Mouse (Mus musculus) heart, embryonic 13.5 days (tissue): ENCODE data around the gene Pard3b. TPM values are rescaled to one million over a fixed set of nuclear protein-coding genes. Genes with fewer than 3 reads are reported as not detected.

Source experiments
- ATAC-seq: fragments of 200-750 bp; cut with Nextera tagmentation; 2 replicates; pipeline ENCODE4 v1.8.0; 2017; ENCODE audit warnings: moderate TSS enrichment; ENCODE audit not compliant: insufficient number of reproducible peaks, low FRiP score, low TSS enrichment; ENCODE audit errors: extremely low read depth
- H3K27ac ChIP-seq: fragments of 300-500 bp; sonication (generic); replicated peaks from 2 replicates; pipeline ENCODE4 v1.5.1; 2015; ENCODE audit warnings: moderate library complexity, mild to moderate bottlenecking, inconsistent platforms
- H3K27me3 ChIP-seq: fragments of 300-500 bp; sonication (generic); replicated peaks from 2 replicates; pipeline ENCODE4 v1.6.1; 2015; ENCODE audit warnings: mild to moderate bottlenecking, inconsistent platforms
- H3K36me3 ChIP-seq: fragments of 300-500 bp; sonication (generic); 2 replicates; pipeline ENCODE4 v1.6.1; 2015; ENCODE audit warnings: mild to moderate bottlenecking, inconsistent platforms
- H3K4me1 ChIP-seq: fragments of 300-500 bp; sonication (generic); 2 replicates; pipeline ENCODE4 v1.6.1; 2015; ENCODE audit warnings: inconsistent platforms
- H3K4me2 ChIP-seq: fragments of 300-500 bp; sonication (generic); 2 replicates; pipeline ENCODE4 v1.6.1; 2015; ENCODE audit warnings: inconsistent platforms, mild to moderate bottlenecking, moderate library complexity
- H3K4me3 ChIP-seq: fragments of 300-500 bp; sonication (generic); 2 replicates; pipeline ENCODE4 v1.5.1; 2015; ENCODE audit warnings: moderate library complexity, mild to moderate bottlenecking, inconsistent platforms
- H3K9ac ChIP-seq: fragments of 300-500 bp; sonication (generic); 2 replicates; pipeline ENCODE4 v1.6.1; 2015; ENCODE audit warnings: inconsistent platforms, mild to moderate bottlenecking, moderate library complexity
- H3K9me3 ChIP-seq: fragments of 300-500 bp; sonication (generic); 2 replicates; pipeline ENCODE4 v1.6.1; 2016; ENCODE audit warnings: inconsistent platforms
- WGBS: fragments of 180-500 bp; shearing (Covaris S2); methylation state at CpG from one replicate; pipeline ENCODE4 v1.1.7; 2015; ENCODE audit warnings: mixed read lengths; 5-methylcytosine and 5-hydroxymethylcytosine counted together
- polyA plus RNA-seq: library from polyadenylated mRNA; unstranded; fragments of >200 nt; fragmentation: Nextera tagmentation; extraction: Ambion mirVana; gene quantifications from 2 replicates; pipeline ENCODE4 v1.2.1, GENCODE M21; 2015

Pard3b gene
- polyA plus RNA-seq, 1 experiment from 2014 or later, result 11.8 TPM

DNA sequence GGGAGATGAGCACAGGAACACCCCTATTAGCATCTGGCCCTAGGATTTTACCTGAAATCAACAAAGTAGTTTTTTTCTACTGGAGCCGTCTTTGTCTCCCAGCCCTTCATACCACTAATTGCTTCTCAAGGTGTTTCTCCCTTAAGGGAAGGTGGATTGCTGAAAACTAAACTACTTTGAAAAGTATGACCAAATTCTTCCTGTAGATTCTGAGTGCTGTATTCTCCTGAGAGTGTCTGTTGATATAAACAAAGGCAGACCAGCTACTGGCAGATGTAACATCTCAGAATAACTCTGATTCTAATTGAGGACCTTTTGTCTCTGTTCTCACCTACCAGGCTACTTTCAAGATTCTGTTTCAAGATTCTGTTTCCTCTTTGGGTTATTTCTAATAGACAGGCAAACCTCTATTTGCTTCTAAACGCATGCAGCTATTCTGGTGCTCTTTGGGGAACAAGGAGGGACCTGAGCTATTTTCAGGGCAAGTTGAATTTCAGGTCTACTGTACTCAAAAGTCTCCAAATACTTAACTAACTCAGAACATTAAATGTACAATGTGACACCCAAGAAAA lies 563.1 kb downstream of the Pard3b start:
- H3K4me2 ChIP-seq, result no peak overlapping the region
- 56% methylated on average over 2 of the region's 2 CpGs for WGBS

GRCm38 (mm10) chr1:62213285-62213684 lies 574.7 kb downstream of the Pard3b start:
- no peak for ATAC-seq
- Histone ChIP-seq H3K27ac (no peak overlapping the region), H3K4me1 (0 out of 2 replicates have a peak, but pooled peaks cover 1% of the 10 kb centered on the region), H3K4me2 (no peak overlapping the region), H3K27me3 (no peaks in the 10 kb centered on the region), H3K9ac (no peak overlapping the region), H3K4me3 (no peak overlapping the region), H3K9me3 (no peaks in the 10 kb centered on the region), H3K36me3 (peaks cover 5% of the 10 kb centered on the region)
- WGBS, result 83% methylated on average over 2 of the region's 2 CpGs

More for the DNA sequence above, 563.1 kb downstream of the Pard3b start:
- no peak for ATAC-seq
- H3K27me3 ChIP-seq, result no peaks in the 10 kb centered on the region
- H3K27ac ChIP-seq, result no peak overlapping the region
- H3K9me3 ChIP-seq, result no peaks in the 10 kb centered on the region
- H3K36me3 ChIP-seq, result no peaks in the 10 kb centered on the region
- no peak overlapping the region for H3K9ac ChIP-seq
- peaks cover 3% of the 10 kb centered on the region; the same call in 1 of the 2 replicates for H3K4me1 ChIP-seq
- H3K4me3 ChIP-seq, result no peak overlapping the region

GRCm38 (mm10) chr1:62215842-62216241 lies 577.2 kb downstream of the Pard3b start:
- Histone ChIP-seq H3K9me3 (no peaks in the 10 kb centered on the region), H3K4me3 (no peak overlapping the region), H3K4me2 (no peak overlapping the region), H3K27me3 (no peaks in the 10 kb centered on the region), H3K9ac (no peak overlapping the region), H3K4me1 (0 out of 2 replicates have a peak, but pooled peaks cover 6% of the 10 kb centered on the region), H3K27ac (no peak overlapping the region), H3K36me3 (peaks cover 5% of the 10 kb centered on the region)
- ATAC-seq, result no peak
- WGBS, result 59% methylated on average over 2 of the region's 2 CpGs

GRCm38 (mm10) chr1:62216568-62216967 lies 577.9 kb downstream of the Pard3b start:
- Histone ChIP-seq H3K9me3 (no peaks in the 10 kb centered on the region), H3K4me2 (no peak overlapping the region), H3K9ac (no peak overlapping the region), H3K4me1 (0 out of 2 replicates have a peak, but pooled peaks cover 6% of the 10 kb centered on the region), H3K27me3 (no peaks in the 10 kb centered on the region), H3K36me3 (peaks cover 2% of the 10 kb centered on the region), H3K4me3 (no peak overlapping the region), H3K27ac (no peak overlapping the region)
- no peak for ATAC-seq
- 73% methylated on average over 4 of the region's 4 CpGs for WGBS

DNA sequence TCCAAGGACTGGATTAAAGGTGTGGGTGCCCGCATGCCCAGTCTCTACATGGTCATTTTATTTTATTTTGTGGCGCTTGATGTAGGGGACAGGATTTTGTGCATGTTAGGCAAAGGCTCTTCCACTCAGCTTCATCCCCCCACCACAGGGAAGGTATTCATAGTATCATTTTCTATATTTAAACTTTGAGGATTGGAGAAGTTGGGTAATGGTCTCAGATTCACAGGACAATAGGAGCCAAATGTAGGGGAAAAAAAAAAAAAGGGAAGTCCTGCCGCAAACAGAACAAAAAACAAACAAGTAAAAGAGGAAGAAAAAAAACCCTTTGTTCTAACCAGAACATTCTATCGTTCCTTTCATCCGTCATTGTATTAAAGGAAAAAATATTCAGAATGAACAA lies 590.5 kb downstream of the Pard3b start:
- whole genome bisulfite sequencing, result 77% methylated on average over 5 of the region's 5 CpGs
- Histone ChIP-seq H3K27me3 (no peaks in the 10 kb centered on the region), H3K36me3 (no peaks in the 10 kb centered on the region), H3K4me2 (no peak overlapping the region), H3K4me1 (0 out of 2 replicates have a peak, but pooled peaks cover 6% of the 10 kb centered on the region), H3K9me3 (no peaks in the 10 kb centered on the region), H3K9ac (no peak overlapping the region), H3K4me3 (no peak overlapping the region), H3K27ac (no peak overlapping the region)
- no peak for ATAC-seq

DNA sequence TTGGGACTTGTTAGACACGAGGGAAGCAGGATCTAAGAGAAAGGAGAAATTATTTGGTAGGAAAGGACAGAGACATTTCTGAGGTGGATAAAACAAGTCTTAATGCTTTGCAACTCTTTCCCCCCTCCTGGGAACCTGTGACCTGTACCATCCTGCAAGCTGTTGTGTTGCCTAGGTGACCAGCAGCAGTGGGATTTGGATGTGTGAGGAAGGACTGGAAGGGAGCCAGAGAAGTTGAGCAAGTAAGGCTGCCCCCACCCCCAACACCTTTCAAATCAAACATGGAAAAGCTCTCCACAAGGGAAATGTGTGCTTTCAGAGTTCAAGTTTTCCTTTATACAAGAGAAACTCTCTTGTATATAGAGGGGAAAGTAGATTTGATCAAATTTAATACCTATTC lies 595.4 kb downstream of the Pard3b start:
- Histone ChIP-seq H3K9me3 (no peaks in the 10 kb centered on the region), H3K4me3 (no peak overlapping the region), H3K4me1 (0 out of 2 replicates have a peak, but pooled peaks cover 6% of the 10 kb centered on the region), H3K4me2 (no peak overlapping the region), H3K27ac (no peak overlapping the region), H3K9ac (no peak overlapping the region), H3K27me3 (no peaks in the 10 kb centered on the region), H3K36me3 (no peaks in the 10 kb centered on the region)
- WGBS, result 52% methylated on average over 1 of the region's 1 CpGs
- no peak for ATAC-seq

DNA sequence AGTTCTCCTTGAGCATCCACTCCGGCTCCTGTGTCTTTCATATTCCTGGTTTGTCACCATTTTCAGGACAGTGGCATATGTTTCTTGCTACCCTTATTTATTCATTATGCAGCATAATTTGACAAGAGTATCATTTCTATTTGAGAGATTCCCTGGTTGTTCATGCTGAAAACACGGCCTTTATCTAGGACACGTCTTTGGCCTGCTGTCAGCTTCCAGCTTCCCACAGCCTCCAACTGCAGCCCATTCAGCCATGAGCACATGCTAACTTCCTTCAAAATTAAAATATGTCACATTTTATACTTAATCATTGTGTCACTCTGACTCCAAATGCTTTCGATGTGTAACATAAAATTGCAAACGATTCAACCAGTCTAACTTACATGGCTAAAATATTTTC lies 596.5 kb downstream of the Pard3b start:
- Histone ChIP-seq H3K9me3 (no peaks in the 10 kb centered on the region), H3K4me3 (no peak overlapping the region), H3K36me3 (no peaks in the 10 kb centered on the region), H3K4me1 (0 out of 2 replicates have a peak, but pooled peaks cover 6% of the 10 kb centered on the region), H3K9ac (no peak overlapping the region), H3K27ac (no peak overlapping the region), H3K4me2 (no peak overlapping the region), H3K27me3 (no peaks in the 10 kb centered on the region)
- no peak for ATAC-seq
- WGBS, result 78% methylated on average over 5 of the region's 5 CpGs

GRCm38 (mm10) chr1:62244191-62244984 lies 605.8 kb downstream of the Pard3b start:
- ATAC-seq, result no peak

GRCm38 (mm10) chr1:62252432-62252831 lies 613.8 kb downstream of the Pard3b start:
- Histone ChIP-seq H3K9ac (no peak overlapping the region), H3K4me3 (no peak overlapping the region), H3K4me1 (no peaks in the 10 kb centered on the region), H3K36me3 (no peaks in the 10 kb centered on the region), H3K27me3 (no peaks in the 10 kb centered on the region), H3K4me2 (no peak overlapping the region), H3K9me3 (no peaks in the 10 kb centered on the region), H3K27ac (no peak overlapping the region)
- no peak for ATAC-seq
- WGBS, result 83% methylated on average over 1 of the region's 1 CpGs

More at GRCm38 (mm10) chr1:62244191-62244984, 605.8 kb downstream of the Pard3b start:
- no peaks in the 10 kb centered on the region for H3K27me3 ChIP-seq
- no peaks in the 10 kb centered on the region for H3K9me3 ChIP-seq
- WGBS, result 48% methylated on average over 12 of the region's 12 CpGs
- no peak overlapping the region for H3K27ac ChIP-seq
- no peak overlapping the region for H3K4me3 ChIP-seq
- H3K4me1 ChIP-seq, result no peaks in the 10 kb centered on the region
- no peak overlapping the region for H3K9ac ChIP-seq
- no peak overlapping the region for H3K4me2 ChIP-seq
- no peaks in the 10 kb centered on the region for H3K36me3 ChIP-seq

DNA sequence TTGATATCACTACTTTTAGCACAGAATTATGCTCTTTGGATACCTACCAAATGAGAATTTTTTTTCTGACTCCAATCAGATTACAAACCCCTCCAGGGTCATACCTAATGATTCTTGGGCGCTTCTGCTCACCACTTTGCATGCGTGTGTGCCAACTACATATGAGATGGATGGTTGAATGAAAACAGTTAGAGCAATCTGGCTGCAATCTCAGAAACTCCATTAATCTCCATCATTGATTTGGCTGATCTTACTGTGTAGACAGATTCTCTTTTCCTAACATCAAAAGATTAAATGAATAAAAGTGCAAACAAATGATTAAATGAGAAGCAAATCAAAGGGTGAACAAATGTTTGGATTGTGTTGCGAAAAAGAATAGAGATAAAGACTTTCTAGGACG lies 615.7 kb downstream of the Pard3b start:
- no peak overlapping the region for H3K27ac ChIP-seq
- no peaks in the 10 kb centered on the region for H3K9me3 ChIP-seq
- H3K27me3 ChIP-seq, result no peaks in the 10 kb centered on the region
- WGBS, result 76% methylated on average over 4 of the region's 4 CpGs
- no peak overlapping the region for H3K4me3 ChIP-seq
- no peak for ATAC-seq
- H3K4me2 ChIP-seq, result no peak overlapping the region
- no peak overlapping the region for H3K9ac ChIP-seq
- H3K36me3 ChIP-seq, result no peaks in the 10 kb centered on the region
- H3K4me1 ChIP-seq, result 0 out of 2 replicates have a peak, but pooled peaks cover 6% of the 10 kb centered on the region

DNA sequence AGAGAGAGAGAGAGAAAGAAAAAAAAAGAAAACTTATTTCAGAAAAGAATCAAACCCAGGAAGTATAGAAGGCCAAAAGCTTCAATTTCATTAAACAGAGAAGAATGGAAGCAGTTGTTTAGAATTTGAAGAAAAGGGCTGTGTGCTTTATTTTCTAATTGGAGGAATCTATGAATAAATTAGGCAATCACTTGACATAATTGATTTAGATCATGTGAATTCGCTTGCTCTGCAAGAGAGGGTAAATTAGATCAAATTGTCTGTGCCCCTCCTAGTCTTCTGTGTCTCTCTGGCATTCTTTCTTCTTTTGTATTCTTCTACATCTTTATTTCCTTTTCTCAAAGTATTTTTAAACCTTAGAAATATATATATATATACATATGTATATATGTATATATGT lies 616.3 kb downstream of the Pard3b start:
- ATAC-seq, result no peak
- no peak overlapping the region for H3K4me2 ChIP-seq
- H3K4me1 ChIP-seq, result 0 out of 2 replicates have a peak, but pooled peaks cover 6% of the 10 kb centered on the region
- H3K36me3 ChIP-seq, result no peaks in the 10 kb centered on the region
- 93% methylated on average over 1 of the region's 1 CpGs for WGBS
- H3K9me3 ChIP-seq, result no peaks in the 10 kb centered on the region
- H3K27me3 ChIP-seq, result no peaks in the 10 kb centered on the region
- H3K4me3 ChIP-seq, result no peak overlapping the region
- H3K9ac ChIP-seq, result no peak overlapping the region
- no peak overlapping the region for H3K27ac ChIP-seq
